Mouse (Mus musculus) thymus, adult 18-20 months (tissue): ENCODE measurements around the gene Fzr1.

Experiments used
- DNase-seq, 2 experiments: peaks; one replicate each; pipeline ENCODE4 v3.0.0; 2022; ENCODE audit warnings: mixed read lengths in 2 of 2

Fzr1 gene

GRCm38 (mm10) chr10:81378553-81379182 is 352 bp upstream of the Fzr1 start:
- peak; percentile 100 for DNase-seq

GRCm38 (mm10) chr10:81377362-81377664 is 1.0 kb downstream of the Fzr1 start:
- DNase-seq: no peak

GRCm38 (mm10) chr10:81376561-81377361 is 1.6 kb downstream of the Fzr1 start:
- no peak for DNase-seq

GRCm38 (mm10) chr10:81375322-81375721 is 3.0 kb downstream of the Fzr1 start:
- no peak for DNase-seq

GRCm38 (mm10) chr10:81367207-81367495 is 11.2 kb downstream of the Fzr1 start:
- DNase-seq: no peak

- DNase-seq: no peak
Observed at GRCm38 (mm10) chr10:81366477-81367206, 11.7 kb downstream of the Fzr1 start.

- no peak for DNase-seq
Observed at GRCm38 (mm10) chr10:81365672-81366476, 12.4 kb downstream of the Fzr1 start, which contains the start of gene 4930404N11Rik. 4930404N11Rik (minus strand) TSS chr10:81365816.

GRCm38 (mm10) chr10:81365073-81365472 is 13.2 kb downstream of the Fzr1 start:
- no peak for DNase-seq

- DNase-seq: no peak
Observed at GRCm38 (mm10) chr10:81364666-81365065, 13.7 kb downstream of the Fzr1 start.

- no peak for DNase-seq
Observed at GRCm38 (mm10) chr10:81363436-81364346, 14.6 kb downstream of the Fzr1 start.

- DNase-seq: no peak
Observed at GRCm38 (mm10) chr10:81362336-81362949, 15.9 kb downstream of the Fzr1 start.

- DNase-seq: no peak
Observed at GRCm38 (mm10) chr10:81360721-81361120, 17.6 kb downstream of the Fzr1 start.

GRCm38 (mm10) chr10:81358841-81359240 is 19.5 kb downstream of the Fzr1 start:
- DNase-seq: no peak

GRCm38 (mm10) chr10:81358209-81358608 is 20.1 kb downstream of the Fzr1 start:
- no peak for DNase-seq

GRCm38 (mm10) chr10:81356991-81357844 is 21.1 kb downstream of the Fzr1 start, which contains the start of gene Mfsd12:
Mfsd12 (plus strand) TSS chr10:81357491.
- DNase-seq: peak; percentile 85 to 87

- no peak for DNase-seq
Observed at GRCm38 (mm10) chr10:81356352-81356990, 21.8 kb downstream of the Fzr1 start.

- no peak for DNase-seq
Observed at GRCm38 (mm10) chr10:81355533-81355932, 22.8 kb downstream of the Fzr1 start.

- DNase-seq: no peak
Observed at GRCm38 (mm10) chr10:81354738-81355477, 23.4 kb downstream of the Fzr1 start.

- peak in 1 of 2 experiments; percentile 68 for DNase-seq
Observed at GRCm38 (mm10) chr10:81351678-81352291, 26.5 kb downstream of the Fzr1 start.
